Mouse (Mus musculus): ENCODE measurements around the gene Aagab.

Aagab gene

DNA sequence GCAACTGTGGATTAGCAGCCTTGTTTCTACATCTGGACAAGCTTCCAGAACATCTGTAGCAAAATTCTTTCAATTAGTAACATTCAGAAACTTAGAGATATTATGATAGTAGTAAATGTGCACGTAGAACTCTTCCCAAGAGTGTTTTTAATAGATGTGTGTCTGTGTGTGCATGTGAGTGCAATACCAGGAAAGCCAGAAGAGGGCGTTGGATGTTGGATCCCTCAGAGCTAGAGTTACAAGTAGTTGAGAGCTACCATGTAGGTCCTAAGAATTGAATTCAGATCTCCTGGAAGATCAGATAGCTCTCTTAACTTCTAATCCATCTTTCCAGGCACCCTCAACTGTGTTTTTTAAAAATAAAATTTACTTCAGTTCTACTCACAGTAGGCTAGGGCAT, 4.1 kb downstream of the Aagab start:
- no peak for DNase-seq (ENCODE audit: low read depth, low spot score)

GRCm38 (mm10) chr9:63608006-63608405, 5.5 kb downstream of the Aagab start:
- no peak for DNase-seq (ENCODE audit: low read depth, low spot score)

DNA sequence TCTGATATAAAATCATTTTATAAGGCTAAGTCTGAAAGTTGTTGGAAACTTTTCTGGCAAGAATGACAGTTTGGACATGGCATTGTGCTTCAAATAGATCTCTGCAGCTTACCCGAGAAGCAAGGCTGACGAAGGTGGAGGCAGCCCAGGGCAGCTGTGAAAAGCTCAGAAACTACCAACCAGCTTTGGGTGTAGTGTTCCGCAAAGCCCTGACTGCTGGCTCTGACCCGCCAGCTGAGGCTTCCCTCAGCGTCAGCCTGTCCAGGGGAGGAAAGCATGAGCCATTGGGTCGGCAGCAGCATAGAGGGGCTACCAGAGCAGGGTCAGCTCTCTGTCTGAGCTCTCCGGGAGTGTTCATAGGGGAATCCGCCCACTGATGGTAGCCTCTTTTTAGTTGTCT, 6.8 kb downstream of the Aagab start:
- DNase-seq (ENCODE audit: low read depth, low spot score) = no peak

GRCm38 (mm10) chr9:63609776-63610175, 7.3 kb downstream of the Aagab start:
- DNase-seq (ENCODE audit: low read depth, low spot score) = no peak

DNA sequence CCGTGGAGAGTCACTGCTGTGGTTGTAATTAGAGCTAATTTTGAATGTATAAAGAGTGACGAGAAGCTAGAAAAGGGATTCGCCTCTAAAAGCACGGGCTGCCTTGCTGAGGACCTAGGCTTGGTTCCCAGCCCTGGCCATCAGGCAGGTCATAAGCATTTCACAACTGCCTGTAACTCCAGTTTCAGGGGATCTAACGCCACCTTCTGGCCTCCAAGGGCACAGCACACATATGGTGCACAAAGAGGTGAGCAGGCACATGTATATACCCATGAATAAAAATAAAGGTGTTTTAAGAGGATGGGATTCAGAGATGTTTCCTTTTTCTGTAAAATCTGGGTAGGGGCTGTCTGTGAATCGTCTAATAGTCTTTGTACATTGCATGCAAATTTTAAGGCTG, 7.8 kb downstream of the Aagab start:
- DNase-seq (ENCODE audit: low read depth, low spot score) = no peak

DNA sequence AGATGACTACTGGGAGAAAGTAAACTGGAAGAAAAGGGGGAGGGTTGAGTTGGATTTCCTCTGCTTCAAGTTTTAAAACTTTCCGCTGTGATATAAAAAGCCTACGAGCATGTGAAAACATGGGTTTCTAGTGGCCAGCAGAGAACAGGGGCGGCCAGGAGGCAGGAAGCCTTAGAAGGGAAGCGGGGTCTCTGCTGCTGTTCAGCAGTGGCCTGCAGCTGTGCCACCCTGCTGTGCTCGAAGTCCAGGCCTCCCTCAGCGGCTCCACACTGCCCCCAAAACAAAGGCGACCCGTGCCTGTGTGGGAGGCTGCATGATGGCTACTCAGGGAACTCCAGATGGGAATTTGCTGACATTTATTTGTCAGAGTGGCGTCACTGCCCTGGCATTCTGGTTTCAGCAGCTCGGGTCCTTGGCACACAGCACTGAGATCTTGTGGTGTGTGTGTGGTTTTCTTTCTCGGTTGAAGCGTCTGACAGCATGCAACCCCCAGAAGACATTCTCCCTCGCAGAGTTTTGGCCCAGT, 8.4 kb downstream of the Aagab start:
- DNase-seq (ENCODE audit: low read depth, low spot score) = no peak

- DNase-seq (ENCODE audit: low read depth, low spot score) = no peak
Observed at GRCm38 (mm10) chr9:63611967-63612366, 9.5 kb downstream of the Aagab start.

DNA sequence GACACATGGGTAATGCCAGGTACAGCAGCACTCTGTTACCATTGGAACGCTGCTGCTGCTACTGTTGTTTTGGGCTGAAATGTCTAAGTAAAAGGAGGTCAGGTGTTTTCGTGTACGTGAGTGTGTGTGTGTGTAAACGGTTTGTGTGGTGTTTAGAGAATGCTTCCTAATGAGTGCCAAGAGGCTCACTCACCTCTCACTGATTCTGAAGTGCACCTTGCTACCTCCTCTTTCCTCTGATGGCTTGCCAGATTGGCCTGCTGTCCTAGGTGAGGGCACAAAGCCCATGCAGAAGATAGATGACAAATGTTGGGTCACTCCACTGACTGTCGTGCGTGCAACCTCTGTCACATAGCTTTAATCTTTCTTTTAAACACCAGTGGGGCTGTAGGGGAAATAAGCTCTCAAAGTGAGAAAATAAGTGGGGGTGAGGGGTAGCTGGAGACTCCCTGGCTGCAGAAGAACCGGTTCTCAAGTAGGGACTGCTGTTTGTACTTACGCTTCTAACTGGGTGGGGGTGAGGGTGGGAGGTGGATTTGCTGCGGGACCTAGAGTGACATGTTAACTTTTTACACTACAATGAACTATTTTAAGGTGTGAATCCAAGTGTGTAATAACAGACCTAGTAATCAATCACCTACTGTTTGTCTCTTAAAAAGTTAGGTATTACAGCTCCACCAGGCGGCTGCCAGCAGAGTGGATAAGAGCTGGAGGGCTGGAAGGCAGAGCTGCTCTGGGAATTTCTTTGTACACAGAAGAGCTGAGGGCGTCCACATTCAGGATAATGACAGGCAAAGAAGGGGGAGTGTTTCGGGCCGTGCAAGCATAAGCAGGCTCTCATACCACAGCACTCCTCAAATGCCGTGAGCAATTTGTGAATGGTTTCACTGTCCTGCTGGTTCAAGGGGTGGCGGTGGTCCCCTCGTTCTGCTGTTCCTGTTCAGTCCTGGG, 10.4 kb downstream of the Aagab start:
- no peak for DNase-seq (ENCODE audit: low read depth, low spot score)

GRCm38 (mm10) chr9:63613569-63613968, 11.1 kb downstream of the Aagab start:
- DNase-seq (ENCODE audit: low read depth, low spot score) = peak; percentile 27

- DNase-seq (ENCODE audit: low read depth, low spot score) = no peak
Observed at GRCm38 (mm10) chr9:63614018-63614985, 11.8 kb downstream of the Aagab start.

DNA sequence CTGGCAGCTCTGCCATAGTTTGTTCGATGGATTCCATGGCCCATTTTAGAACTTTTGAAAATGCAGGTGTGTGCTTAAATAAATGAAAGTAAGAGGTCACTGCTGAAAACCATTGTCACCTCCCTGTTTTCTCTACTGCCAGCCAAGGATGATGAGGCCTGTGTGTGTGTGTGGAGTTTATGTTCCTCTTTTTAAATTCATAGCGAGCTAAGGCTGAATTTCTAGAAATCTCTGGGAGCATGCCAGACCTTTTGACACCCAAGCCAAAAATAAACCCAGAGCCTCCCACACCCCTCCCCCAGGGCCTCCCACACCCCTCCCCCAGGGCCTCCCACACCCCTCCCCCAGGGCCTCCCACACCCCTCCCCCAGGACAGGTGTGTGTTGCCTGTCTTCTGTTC, 15.5 kb downstream of the Aagab start:
- DNase-seq (ENCODE audit: low read depth, low spot score) = no peak

DNA sequence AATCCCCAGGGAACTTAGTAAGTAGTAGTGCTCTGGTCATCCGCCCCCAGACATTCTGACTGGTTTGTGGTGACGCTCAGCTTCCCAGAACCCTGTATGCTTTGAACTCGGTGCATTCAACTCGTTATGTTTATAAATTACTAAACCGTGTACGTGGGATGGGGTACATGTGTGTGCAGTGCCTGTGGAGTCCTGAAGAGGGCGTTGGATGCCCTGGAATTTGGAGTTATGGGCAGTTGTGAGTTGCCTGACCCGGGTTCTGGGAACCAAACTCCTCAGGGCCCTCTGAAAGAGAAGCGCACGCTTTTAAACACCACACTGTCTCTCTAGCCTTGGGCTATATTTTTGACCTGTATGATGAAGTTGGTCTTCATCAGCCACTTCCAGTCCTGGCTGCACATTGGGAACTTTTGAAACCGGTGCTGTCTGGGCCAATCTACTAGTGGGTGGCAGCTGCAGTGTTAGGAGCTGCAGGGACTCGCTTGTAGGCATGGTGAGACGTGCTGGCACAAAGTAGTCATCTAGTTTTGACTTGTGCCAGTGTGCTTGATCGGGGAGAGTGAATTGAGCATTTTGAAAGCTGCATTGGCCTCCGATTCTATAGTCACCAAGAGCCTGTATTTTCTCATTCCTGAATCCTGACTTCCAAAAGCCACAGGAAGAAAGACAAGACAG, 21.6 kb downstream of the Aagab start:
- no peak for DNase-seq (ENCODE audit: low read depth, low spot score)

GRCm38 (mm10) chr9:63625090-63625756, 22.8 kb downstream of the Aagab start:
- DNase-seq (ENCODE audit: low read depth, low spot score) = no peak

GRCm38 (mm10) chr9:63632045-63632444, 29.6 kb downstream of the Aagab start:
- DNase-seq (ENCODE audit: low read depth, low spot score) = no peak

GRCm38 (mm10) chr9:63632924-63633323, 30.5 kb downstream of the Aagab start:
- DNase-seq (ENCODE audit: low read depth, low spot score) = no peak

DNA sequence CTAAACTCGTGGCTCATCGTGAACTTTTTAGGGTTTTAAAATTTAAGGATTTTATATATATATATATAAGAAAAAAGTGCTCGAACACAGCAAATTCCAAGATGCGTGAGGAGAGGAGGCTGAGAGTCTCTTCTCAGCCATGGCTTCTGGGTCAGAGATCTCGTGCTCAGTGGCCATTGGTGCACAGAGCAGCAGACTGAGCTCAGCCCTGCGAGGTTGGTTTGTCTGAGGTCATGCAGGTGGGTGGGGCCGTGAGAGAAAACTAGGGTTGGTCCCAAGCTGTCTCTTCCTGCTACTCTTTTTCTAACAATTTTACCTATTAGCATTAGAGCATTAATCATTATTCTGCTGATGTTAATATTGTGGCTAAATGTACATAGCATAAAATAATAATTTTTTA, 30.9 kb downstream of the Aagab start:
- DNase-seq (ENCODE audit: low read depth, low spot score) = no peak

- no peak for DNase-seq (ENCODE audit: low read depth, low spot score)
Observed at GRCm38 (mm10) chr9:63636113-63636512, 33.7 kb downstream of the Aagab start.

DNA sequence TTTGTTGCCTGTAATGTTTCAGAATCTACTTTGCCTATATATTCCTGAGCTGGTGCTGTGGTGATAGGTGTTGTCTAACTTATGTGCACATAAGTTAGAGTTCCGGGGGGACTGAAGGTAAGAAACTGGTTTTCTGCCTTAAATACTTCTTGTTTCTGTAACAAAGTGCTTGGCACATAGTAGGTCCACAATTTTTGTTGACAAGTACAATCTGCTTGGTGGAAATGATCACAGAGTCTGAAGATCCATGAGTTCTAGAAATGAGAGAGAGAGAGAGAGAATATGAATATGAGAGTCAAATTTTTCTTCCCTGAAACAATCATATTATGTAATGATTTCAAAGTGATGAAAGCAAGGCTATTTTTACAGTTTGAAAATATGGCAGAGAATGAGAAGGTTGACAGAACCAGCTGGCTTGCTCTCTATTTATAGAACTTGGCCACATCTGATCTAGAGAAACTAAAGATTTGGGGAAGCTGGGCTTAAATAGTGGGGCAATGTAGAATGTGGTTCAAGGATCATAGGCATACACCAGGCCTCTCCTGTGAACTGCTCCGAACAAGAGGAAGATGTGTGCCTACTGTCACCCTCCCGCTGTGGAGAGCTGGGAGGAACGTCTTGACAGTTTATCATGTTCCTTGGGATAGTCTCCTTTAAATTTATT, 39.7 kb downstream of the Aagab start:
- no peak for DNase-seq (ENCODE audit: low read depth, low spot score)

DNA sequence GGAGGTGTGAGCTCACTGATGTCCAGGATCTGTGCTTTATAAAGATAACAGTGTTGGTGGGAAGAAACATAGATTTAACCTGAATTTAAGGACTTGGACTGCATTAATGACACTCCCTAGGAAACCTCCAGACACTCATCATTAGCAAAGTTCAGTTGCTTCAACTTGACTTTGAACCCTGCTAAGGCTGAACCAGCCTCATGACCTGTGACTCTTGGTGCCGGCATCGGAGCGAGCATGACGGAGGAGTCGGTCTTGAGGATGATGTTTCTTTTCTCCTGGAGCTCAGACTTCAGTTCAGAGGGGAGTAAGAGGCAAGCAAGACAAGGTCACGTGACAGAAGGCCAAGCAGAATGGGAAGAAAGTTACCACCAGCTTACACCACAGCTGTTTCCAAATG, 41.6 kb downstream of the Aagab start:
- no peak for DNase-seq (ENCODE audit: low read depth, low spot score)

GRCm38 (mm10) chr9:63645084-63645483, 42.6 kb downstream of the Aagab start:
- DNase-seq (ENCODE audit: low read depth, low spot score) = no peak

Measured in retina, postnatal 7 days (tissue).